Mouse (Mus musculus) Muller cell, postnatal 12 days (primary cell): Measurements from ENCODE around the gene Gpr62.
A peak's percentile ranks its signal among the peaks of the same experiment; 100 is the strongest.
"Not testable (repeated sequence)": the region's sequence is repeated elsewhere in the genome, so short reads cannot be mapped to it uniquely, and the experiment has no call there.

Source experiments
- DNase-seq: peaks from one replicate; pipeline ENCODE4 v3.0.0-alpha.2; 2015; ENCODE audit errors: inconsistent ontology term

The Gpr62 gene

GRCm38 (mm10) chr9:106465571-106466200 is at the start of gene Gpr62:
Gene Gpr62 (minus strand): TSS chr9:106465938.
- peak; percentile 75 for DNase-seq

GRCm38 (mm10) chr9:106514273-106514672 is 48.5 kb upstream of the Gpr62 start, which contains the start of gene Iqcf5:
Gene Iqcf5 (plus strand): TSS chr9:106514573.
- DNase-seq = no peak

GRCm38 (mm10) chr9:106513566-106513965 is 47.8 kb upstream of the Gpr62 start:
- no peak for DNase-seq

- no peak for DNase-seq
Observed at GRCm38 (mm10) chr9:106512729-106513450, 47.2 kb upstream of the Gpr62 start.

- no peak for DNase-seq
Observed at GRCm38 (mm10) chr9:106509356-106509755, 43.6 kb upstream of the Gpr62 start.

- DNase-seq = no peak
Observed at GRCm38 (mm10) chr9:106504246-106504645, 38.5 kb upstream of the Gpr62 start.

- no peak for DNase-seq
Observed at GRCm38 (mm10) chr9:106501846-106502245, 36.1 kb upstream of the Gpr62 start.

- DNase-seq = no peak
Observed at GRCm38 (mm10) chr9:106499667-106500066, 33.9 kb upstream of the Gpr62 start, which contains the start of gene Iqcf1. Gene Iqcf1 (plus strand): TSS chr9:106499967.

- not testable (repeated sequence) for DNase-seq
Observed at GRCm38 (mm10) chr9:106487602-106488001, 21.9 kb upstream of the Gpr62 start.

GRCm38 (mm10) chr9:106485076-106485475 is 19.3 kb upstream of the Gpr62 start:
- DNase-seq = no peak

- no peak for DNase-seq
Observed at GRCm38 (mm10) chr9:106483606-106484005, 17.9 kb upstream of the Gpr62 start.

GRCm38 (mm10) chr9:106483136-106483535 is 17.4 kb upstream of the Gpr62 start:
- no peak for DNase-seq

- DNase-seq = no peak
Observed at GRCm38 (mm10) chr9:106482578-106483115, 16.9 kb upstream of the Gpr62 start.

- no peak for DNase-seq
Observed at GRCm38 (mm10) chr9:106481676-106482075, 15.9 kb upstream of the Gpr62 start.

- no peak for DNase-seq
Observed at GRCm38 (mm10) chr9:106481075-106481474, 15.3 kb upstream of the Gpr62 start.

GRCm38 (mm10) chr9:106480541-106480940 is 14.8 kb upstream of the Gpr62 start:
- no peak for DNase-seq

GRCm38 (mm10) chr9:106478101-106478500 is 12.4 kb upstream of the Gpr62 start:
- no peak for DNase-seq

GRCm38 (mm10) chr9:106477649-106478048 is 11.9 kb upstream of the Gpr62 start:
- DNase-seq = no peak

GRCm38 (mm10) chr9:106476924-106477484 is 11.3 kb upstream of the Gpr62 start, which contains the start of gene Parp3:
Gene Parp3 (minus strand): TSS chr9:106476949.
- peak; percentile 99 for DNase-seq

GRCm38 (mm10) chr9:106476002-106476923 is 10.5 kb upstream of the Gpr62 start:
- DNase-seq = peak; percentile 82

- DNase-seq = no peak
Observed at GRCm38 (mm10) chr9:106475663-106476001, 9.9 kb upstream of the Gpr62 start, which contains the start of gene Rrp9. Gene Rrp9 (plus strand): TSS chr9:106475963.
